Mouse (Mus musculus): ENCODE results near the gene Gm29666. TPM values are rescaled to one million over a fixed set of nuclear protein-coding genes. Genes with fewer than 3 reads are reported as not detected.

The Gm29666 gene
- polyA plus RNA-seq, 1 experiment from 2014 or later = 0.65 TPM

- Histone ChIP-seq H3K36me3 (ENCODE audit: control insufficient read depth, insufficient read depth, low read length) (no peaks in the 10 kb centered on the region), H3K4me3 (replicated peaks; ENCODE audit: low read length) (no peak overlapping the region), H3K9me3 (replicated peaks; ENCODE audit: control insufficient read depth, low read length) (no peaks in the 10 kb centered on the region), H3K27ac (ENCODE audit: low read length) (no peak overlapping the region), H3K27me3 (ENCODE audit: control insufficient read depth, insufficient read depth, low read length) (no peaks in the 10 kb centered on the region), H3K4me2 (ENCODE audit: low read depth, low read length) (no peak overlapping the region), H3K9ac (ENCODE audit: low read length) (no peak overlapping the region), H3K4me1 (ENCODE audit: control insufficient read depth, insufficient read depth, low read length) (no peaks in the 10 kb centered on the region)
- no peak for ATAC-seq (ENCODE audit: insufficient read depth, low FRiP score)
- WGBS = 46% methylated on average over 3 of the region's 3 CpGs
These were observed 28.6 kb downstream of the Gm29666 start for GRCm38 (mm10) chr15:84891246-84891645.

- WGBS = 59% methylated on average over 12 of the region's 12 CpGs
These were observed 31.8 kb downstream of the Gm29666 start for GRCm38 (mm10) chr15:84888066-84888465.

DNA sequence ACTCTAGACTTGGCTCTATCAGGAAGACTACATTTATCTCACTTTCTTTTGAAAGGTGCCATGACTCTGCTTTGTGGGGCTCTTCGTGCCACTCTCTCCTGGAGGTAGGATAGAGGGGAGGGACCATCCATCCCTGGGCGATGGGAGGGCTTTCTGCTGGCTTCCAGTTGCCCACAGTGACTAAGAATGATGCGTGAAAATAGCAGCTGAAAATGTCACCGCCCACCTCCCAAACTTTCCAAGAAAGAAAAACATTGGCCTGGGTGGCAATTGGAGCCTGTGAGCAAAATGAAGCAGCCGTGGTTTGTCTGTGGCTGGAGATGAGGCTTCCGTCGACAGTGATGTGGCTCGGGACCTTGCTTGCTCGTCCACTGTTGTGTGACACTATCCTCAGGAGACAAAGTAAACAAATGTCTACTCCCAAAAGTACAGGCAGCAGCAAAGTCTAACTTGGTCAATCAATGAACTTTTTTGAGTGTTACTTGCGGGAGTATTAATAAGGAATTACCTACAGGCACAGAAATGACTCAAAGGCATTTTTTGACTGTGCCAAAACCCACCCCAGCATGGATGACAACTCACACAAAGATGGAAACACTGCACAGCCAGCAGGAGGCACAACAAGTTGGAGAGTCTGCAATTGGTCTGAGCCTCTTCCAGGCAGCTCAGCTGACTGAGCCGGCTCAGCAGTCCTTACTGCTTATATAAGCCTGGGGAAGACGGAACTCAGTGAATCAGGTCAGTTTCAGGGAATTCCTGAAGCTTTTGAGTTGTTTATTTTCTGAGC is 42.6 kb downstream of the Gm29666 start:
- H3K27me3 ChIP-seq (ENCODE audit: control insufficient read depth, insufficient read depth, low read length) = no peaks in the 10 kb centered on the region
- H3K4me3 ChIP-seq (replicated peaks; ENCODE audit: low read length) = no peak overlapping the region
- H3K4me1 ChIP-seq (ENCODE audit: control insufficient read depth, insufficient read depth, low read length) = no peaks in the 10 kb centered on the region
- H3K9me3 ChIP-seq (replicated peaks; ENCODE audit: control insufficient read depth, low read length) = no peaks in the 10 kb centered on the region
- H3K36me3 ChIP-seq (ENCODE audit: control insufficient read depth, insufficient read depth, low read length) = no peaks in the 10 kb centered on the region
- no peak for ATAC-seq (ENCODE audit: insufficient read depth, low FRiP score)
- no peak overlapping the region for H3K9ac ChIP-seq (ENCODE audit: low read length)
- WGBS = 75% methylated on average over 12 of the region's 12 CpGs
- no peak overlapping the region for H3K4me2 ChIP-seq (ENCODE audit: low read depth, low read length)
- no peak overlapping the region for H3K27ac ChIP-seq (ENCODE audit: low read length)

More at GRCm38 (mm10) chr15:84888066-84888465, 31.8 kb downstream of the Gm29666 start:
- no peak overlapping the region for H3K4me2 ChIP-seq (ENCODE audit: low read depth, low read length)
- no peak overlapping the region for H3K4me3 ChIP-seq (replicated peaks; ENCODE audit: low read length)
- H3K27ac ChIP-seq (ENCODE audit: low read length) = no peak overlapping the region
- no peak overlapping the region for H3K9ac ChIP-seq (ENCODE audit: low read length)
- H3K27me3 ChIP-seq (ENCODE audit: control insufficient read depth, insufficient read depth, low read length) = no peaks in the 10 kb centered on the region
- no peaks in the 10 kb centered on the region for H3K4me1 ChIP-seq (ENCODE audit: control insufficient read depth, insufficient read depth, low read length)
- H3K36me3 ChIP-seq (ENCODE audit: control insufficient read depth, insufficient read depth, low read length) = no peaks in the 10 kb centered on the region
- ATAC-seq (ENCODE audit: insufficient read depth, low FRiP score) = no peak
- H3K9me3 ChIP-seq (replicated peaks; ENCODE audit: control insufficient read depth, low read length) = no peaks in the 10 kb centered on the region

GRCm38 (mm10) chr15:84873867-84874266 is 46.0 kb downstream of the Gm29666 start:
- Histone ChIP-seq H3K36me3 (ENCODE audit: control insufficient read depth, insufficient read depth, low read length) (no peaks in the 10 kb centered on the region), H3K4me3 (replicated peaks; ENCODE audit: low read length) (no peak overlapping the region), H3K4me2 (ENCODE audit: low read depth, low read length) (no peak overlapping the region), H3K27ac (ENCODE audit: low read length) (no peak overlapping the region), H3K9ac (ENCODE audit: low read length) (no peak overlapping the region), H3K4me1 (ENCODE audit: control insufficient read depth, insufficient read depth, low read length) (no peaks in the 10 kb centered on the region), H3K9me3 (replicated peaks; ENCODE audit: control insufficient read depth, low read length) (no peaks in the 10 kb centered on the region), H3K27me3 (ENCODE audit: control insufficient read depth, insufficient read depth, low read length) (no peaks in the 10 kb centered on the region)
- 67% methylated on average over 4 of the region's 4 CpGs for WGBS
- no peak for ATAC-seq (ENCODE audit: insufficient read depth, low FRiP score)

DNA sequence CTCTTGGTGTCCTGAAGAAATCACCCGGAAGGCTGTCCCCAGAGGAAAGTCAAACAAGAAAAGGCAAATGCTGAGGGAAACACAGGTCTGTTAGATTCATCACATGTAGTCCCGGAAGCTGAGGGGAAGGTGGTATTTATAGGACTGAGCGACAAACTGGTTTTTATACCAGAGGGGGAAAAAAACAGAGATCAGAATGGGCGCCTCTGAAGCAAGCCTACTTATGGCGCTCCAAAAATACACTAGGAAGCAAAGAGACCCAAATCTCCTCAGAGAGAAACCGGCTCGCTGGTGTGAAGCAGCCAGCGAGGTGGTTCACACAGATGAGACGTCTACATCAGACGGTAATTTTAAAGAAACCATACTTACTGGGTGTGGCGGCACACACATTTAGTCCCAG is 46.8 kb downstream of the Gm29666 start:
- no peaks in the 10 kb centered on the region for H3K27me3 ChIP-seq (ENCODE audit: control insufficient read depth, insufficient read depth, low read length)
- H3K27ac ChIP-seq (ENCODE audit: low read length) = no peak overlapping the region
- no peaks in the 10 kb centered on the region for H3K9me3 ChIP-seq (replicated peaks; ENCODE audit: control insufficient read depth, low read length)
- H3K4me1 ChIP-seq (ENCODE audit: control insufficient read depth, insufficient read depth, low read length) = no peaks in the 10 kb centered on the region
- H3K4me2 ChIP-seq (ENCODE audit: low read depth, low read length) = no peak overlapping the region
- H3K36me3 ChIP-seq (ENCODE audit: control insufficient read depth, insufficient read depth, low read length) = no peaks in the 10 kb centered on the region
- H3K9ac ChIP-seq (ENCODE audit: low read length) = no peak overlapping the region
- H3K4me3 ChIP-seq (replicated peaks; ENCODE audit: low read length) = no peak overlapping the region
- no peak for ATAC-seq (ENCODE audit: insufficient read depth, low FRiP score)
- WGBS = 81% methylated on average over 11 of the region's 11 CpGs

DNA sequence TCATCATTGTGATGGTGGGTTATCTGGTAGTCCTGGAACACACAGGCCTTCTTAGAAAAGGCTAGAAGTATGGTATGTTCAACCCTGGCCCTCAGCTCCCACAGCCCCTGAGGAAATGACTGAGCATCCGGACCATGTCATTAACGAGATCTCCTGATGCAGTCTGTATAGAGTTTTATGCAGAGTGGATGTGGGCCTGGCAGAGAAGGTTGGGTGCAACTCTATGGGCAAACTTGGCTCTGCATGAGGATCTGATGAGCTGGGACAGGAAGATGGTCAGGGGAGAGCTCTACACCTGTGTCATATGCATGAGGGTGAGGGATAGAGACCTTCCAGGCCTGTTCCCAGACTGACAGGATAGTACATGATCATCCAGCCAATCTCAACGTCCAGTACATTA is 48.0 kb downstream of the Gm29666 start:
- ATAC-seq (ENCODE audit: insufficient read depth, low FRiP score) = no peak
- H3K4me3 ChIP-seq (replicated peaks; ENCODE audit: low read length) = no peak overlapping the region
- no peaks in the 10 kb centered on the region for H3K27me3 ChIP-seq (ENCODE audit: control insufficient read depth, insufficient read depth, low read length)
- no peak overlapping the region for H3K4me2 ChIP-seq (ENCODE audit: low read depth, low read length)
- H3K9me3 ChIP-seq (replicated peaks; ENCODE audit: control insufficient read depth, low read length) = no peaks in the 10 kb centered on the region
- H3K9ac ChIP-seq (ENCODE audit: low read length) = no peak overlapping the region
- no peak overlapping the region for H3K27ac ChIP-seq (ENCODE audit: low read length)
- H3K36me3 ChIP-seq (ENCODE audit: control insufficient read depth, insufficient read depth, low read length) = no peaks in the 10 kb centered on the region
- WGBS = 75% methylated on average over 3 of the region's 3 CpGs
- no peaks in the 10 kb centered on the region for H3K4me1 ChIP-seq (ENCODE audit: control insufficient read depth, insufficient read depth, low read length)

DNA sequence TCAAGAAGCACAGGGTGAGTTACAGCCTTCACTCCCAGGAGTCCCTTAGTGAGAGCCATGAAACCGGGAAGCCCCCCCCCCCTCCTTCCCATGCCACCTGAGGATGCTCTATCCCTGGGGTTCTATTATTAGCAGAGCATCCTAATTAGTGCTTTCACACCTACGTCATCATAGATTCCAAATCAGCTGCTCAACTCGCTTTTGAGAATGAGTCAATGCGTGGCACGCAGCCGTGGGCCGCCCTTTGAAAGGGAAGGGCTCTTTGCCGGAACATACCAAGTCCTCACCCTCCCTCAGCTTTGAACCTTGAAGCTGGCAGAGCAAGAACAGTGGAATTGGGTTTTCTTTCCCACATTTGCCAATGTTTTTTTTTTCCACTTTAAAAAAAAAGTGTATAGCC is 57.9 kb downstream of the Gm29666 start:
- Histone ChIP-seq H3K9ac (ENCODE audit: low read length) (no peak overlapping the region), H3K9me3 (replicated peaks; ENCODE audit: control insufficient read depth, low read length) (no peaks in the 10 kb centered on the region), H3K4me3 (replicated peaks; ENCODE audit: low read length) (no peak overlapping the region), H3K4me1 (ENCODE audit: control insufficient read depth, insufficient read depth, low read length) (no peaks in the 10 kb centered on the region), H3K27me3 (ENCODE audit: control insufficient read depth, insufficient read depth, low read length) (no peaks in the 10 kb centered on the region), H3K27ac (ENCODE audit: low read length) (no peak overlapping the region), H3K36me3 (ENCODE audit: control insufficient read depth, insufficient read depth, low read length) (no peaks in the 10 kb centered on the region), H3K4me2 (ENCODE audit: low read depth, low read length) (no peak overlapping the region)
- ATAC-seq (ENCODE audit: insufficient read depth, low FRiP score) = no peak
- WGBS = 90% methylated on average over 8 of the region's 8 CpGs

Small RNA genes within 50 kb of the gene (microRNA-seq; reads per million reads assigned to microRNA genes)
- 10.1 reads per million, percentile 31 among the genes with 10 or more reads in this experiment for gene Mir1249

Other genes starting within 250 kb of the Gm29666 start
- gene Arhgap8, start 200.0 kb downstream of the Gm29666 start, polyA plus RNA-seq (2015; fragmentation: Nextera tagmentation; extraction: Ambion mirVana) = 12.6 and 14.5 TPM in 2 replicates
- gene Phf21b, start 64.0 kb downstream of the Gm29666 start, polyA plus RNA-seq (2015; fragmentation: Nextera tagmentation; extraction: Ambion mirVana) = 0.34 and 0.60 TPM in 2 replicates
- 31.8 and 32.4 TPM in 2 replicates for gene Nup50, start 3.4 kb upstream of the Gm29666 start, polyA plus RNA-seq (2015; fragmentation: Nextera tagmentation; extraction: Ambion mirVana)
- gene 5031439G07Rik, start 68.5 kb upstream of the Gm29666 start, polyA plus RNA-seq (2015; fragmentation: Nextera tagmentation; extraction: Ambion mirVana) = 7.0 and 7.7 TPM in 2 replicates
- 4.4 and 10.6 TPM in 2 replicates for gene Upk3a, start 97.1 kb upstream of the Gm29666 start, polyA plus RNA-seq (2015; fragmentation: Nextera tagmentation; extraction: Ambion mirVana)
- gene Fam118a, start 108.9 kb upstream of the Gm29666 start, polyA plus RNA-seq (2015; fragmentation: Nextera tagmentation; extraction: Ambion mirVana) = 29.0 and 30.6 TPM in 2 replicates
- gene Smc1b, start 211.9 kb upstream of the Gm29666 start, polyA plus RNA-seq (2015; fragmentation: Nextera tagmentation; extraction: Ambion mirVana) = 0.12 and 0.17 TPM in 2 replicates
- 0.31 and 0.34 TPM in 2 replicates for gene Ribc2, start 212.0 kb upstream of the Gm29666 start, polyA plus RNA-seq (2015; fragmentation: Nextera tagmentation; extraction: Ambion mirVana)

Data from stomach, embryonic 16.5 days (tissue).